Mouse (Mus musculus) stomach, embryonic 16.5 days (tissue): ENCODE data around the gene Slc9a1. TPM values are rescaled to one million over a fixed set of nuclear protein-coding genes. Genes with fewer than 3 reads are reported as not detected.
A peak's percentile ranks its signal among the peaks of the same experiment; 100 is the strongest.

Experiments
- ATAC-seq: fragments of 200-750 bp; cut with Nextera tagmentation; 2 replicates; pipeline ENCODE4 v1.8.0; 2017; ENCODE audit warnings: moderate number of reproducible peaks, moderate TSS enrichment; ENCODE audit not compliant: insufficient read depth, low FRiP score
- H3K27ac ChIP-seq: fragments of 300-500 bp; sonication (generic); 2 replicates; pipeline ENCODE4 v1.5.1; 2014; ENCODE audit warnings: low read length
- H3K27me3 ChIP-seq: fragments of 300-500 bp; sonication (generic); 2 replicates; pipeline ENCODE4 v1.6.1; 2014; ENCODE audit warnings: low read length, control low read depth, mixed read lengths; ENCODE audit not compliant: control insufficient read depth, insufficient read depth
- H3K36me3 ChIP-seq: fragments of 300-500 bp; sonication (generic); 2 replicates; pipeline ENCODE4 v1.6.1; 2014; ENCODE audit warnings: low read length; ENCODE audit not compliant: control insufficient read depth, insufficient read depth
- H3K4me1 ChIP-seq: fragments of 300-500 bp; sonication (generic); 2 replicates; pipeline ENCODE4 v1.6.1; 2014; ENCODE audit warnings: low read length, control low read depth, mixed read lengths; ENCODE audit not compliant: control insufficient read depth, insufficient read depth
- H3K4me2 ChIP-seq: fragments of 300-500 bp; sonication (generic); 2 replicates; pipeline ENCODE4 v1.6.1; 2014; ENCODE audit warnings: low read depth, low read length, mixed read lengths
- H3K4me3 ChIP-seq: fragments of 300-500 bp; sonication (generic); replicated peaks from 2 replicates; pipeline ENCODE4 v1.5.1; 2014; ENCODE audit warnings: mild to moderate bottlenecking, low read length
- H3K9ac ChIP-seq: fragments of 300-500 bp; sonication (generic); 2 replicates; pipeline ENCODE4 v1.6.1; 2014; ENCODE audit warnings: low read length
- H3K9me3 ChIP-seq: fragments of 300-500 bp; sonication (generic); replicated peaks from 2 replicates; pipeline ENCODE4 v1.6.1; 2016; ENCODE audit warnings: low read length, control low read depth; ENCODE audit not compliant: control insufficient read depth
- WGBS: fragments of 180-500 bp; shearing (Covaris S2); extraction: QIAGEN DNeasy Blood & Tissue Kit; methylation state at CpG from one replicate; pipeline ENCODE4 v1.1.7; 2014; 5-methylcytosine and 5-hydroxymethylcytosine counted together
- microRNA-seq: library from miRNA; unstranded; fragments of <30 nt; microRNA quantifications from one replicate; pipeline ENCODE4, GENCODE M21; 2016
- polyA plus RNA-seq: library from polyadenylated mRNA; unstranded; fragments of >200 nt; fragmentation: Nextera tagmentation; extraction: Ambion mirVana; gene quantifications from 2 replicates; pipeline ENCODE4 v1.2.1, GENCODE M21; 2015

Slc9a1 gene
- polyA plus RNA-seq, 1 experiment from 2014 or later = 10.1 TPM

DNA sequence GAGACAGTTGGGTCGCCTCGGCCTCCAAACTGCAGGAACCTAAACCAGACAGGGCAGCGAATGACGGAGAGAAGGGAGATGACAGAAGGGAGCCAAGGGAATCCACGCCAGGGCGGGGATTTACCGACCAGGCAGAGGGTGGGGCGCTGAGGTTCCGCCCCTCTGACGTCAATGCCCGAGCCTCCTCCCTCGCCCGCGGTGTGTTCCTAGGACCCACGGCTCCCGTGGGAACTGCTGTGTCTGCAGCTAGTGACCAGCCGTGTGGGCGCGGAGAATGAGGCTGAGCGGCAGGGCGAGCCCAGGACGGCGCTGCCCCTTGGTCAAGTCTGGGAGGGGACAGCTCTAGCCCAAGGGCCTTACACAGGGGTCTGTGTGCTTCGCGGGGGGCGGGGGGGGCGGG, 98.6 kb downstream of the Slc9a1 start:
- WGBS = 1% methylated on average over 26 of the region's 27 CpGs
- H3K36me3 ChIP-seq = no peaks in the 10 kb centered on the region
- H3K27ac ChIP-seq = no peak overlapping the region
- peak overlapping the region; percentile 47 for H3K4me3 ChIP-seq
- peaks cover 3% of the 10 kb centered on the region; the same call in 1 of the 2 replicates for H3K27me3 ChIP-seq
- peak overlapping the region; percentile 71 for H3K9ac ChIP-seq
- H3K9me3 ChIP-seq = 0 out of 2 replicates have a peak, but pooled peaks cover 2% of the 10 kb centered on the region
- ATAC-seq = peak; percentile 79; the same call in 1 of the 2 replicates
- H3K4me2 ChIP-seq = peak overlapping the region; percentile 70
- H3K4me1 ChIP-seq = peaks cover 4% of the 10 kb centered on the region; the same call in 1 of the 2 replicates

DNA sequence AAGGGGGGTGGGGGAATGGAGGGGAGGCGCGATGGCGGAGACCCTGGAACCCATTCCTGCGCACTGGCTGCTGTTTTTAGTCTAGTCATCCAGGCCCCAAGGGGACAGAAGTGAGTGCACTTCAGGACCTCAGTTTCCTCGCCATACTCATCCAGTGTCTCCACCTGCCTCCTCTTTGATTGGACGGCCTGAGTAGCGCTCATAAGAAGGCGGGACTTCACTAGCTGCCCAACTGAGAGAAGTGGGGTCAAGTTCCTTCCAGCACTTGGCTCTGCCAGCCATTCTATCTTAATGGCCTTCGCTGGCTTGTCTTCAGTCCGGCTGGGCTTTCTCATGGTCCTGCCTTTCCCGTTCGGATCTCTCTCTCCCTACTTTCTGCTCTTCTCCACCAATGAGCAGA, 99.6 kb downstream of the Slc9a1 start:
- Histone ChIP-seq H3K4me1 (peaks cover 4% of the 10 kb centered on the region; the same call in 1 of the 2 replicates), H3K27me3 (peaks cover 3% of the 10 kb centered on the region; the same call in 1 of the 2 replicates), H3K9me3 (0 out of 2 replicates have a peak, but pooled peaks cover 2% of the 10 kb centered on the region), H3K4me3 (0 out of 2 replicates have a peak overlapping the region, but pooled peaks have one; percentile 11), H3K9ac (no peak overlapping the region), H3K36me3 (no peaks in the 10 kb centered on the region), H3K27ac (no peak overlapping the region), H3K4me2 (peak overlapping the region; percentile 70)
- WGBS = 18% methylated on average over 12 of the region's 12 CpGs
- no peak for ATAC-seq

DNA sequence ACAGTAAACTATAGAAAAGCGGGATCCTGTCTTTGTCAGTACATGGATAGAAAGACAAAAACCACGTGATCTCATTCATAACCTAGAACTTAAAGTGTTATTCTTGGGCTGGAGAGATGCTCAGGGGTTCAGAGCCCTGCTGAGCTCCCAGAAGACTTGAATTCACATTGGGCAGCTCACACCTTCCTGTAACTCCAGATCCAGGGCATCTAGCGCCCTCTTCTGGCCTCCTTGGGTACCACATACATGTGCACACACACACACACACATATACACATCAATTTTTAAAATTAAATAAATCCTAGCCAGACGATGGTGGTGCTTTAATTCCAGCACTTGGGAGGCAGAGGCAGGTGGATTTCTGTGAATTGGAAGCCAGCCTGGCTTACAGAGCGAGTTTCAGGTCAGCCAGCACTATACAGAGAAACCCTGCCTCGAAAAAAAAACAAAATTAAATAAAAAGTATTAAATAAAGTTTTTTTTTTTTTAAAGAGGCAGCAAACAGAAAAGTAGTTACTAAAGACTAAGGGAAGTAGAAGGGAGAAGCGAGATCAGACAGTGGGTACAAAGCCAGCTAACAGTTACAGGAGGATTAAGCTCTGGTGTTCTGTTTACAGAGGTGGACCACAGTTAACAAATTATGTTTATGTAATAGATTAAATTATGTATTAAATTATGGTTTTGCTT, 101.8 kb downstream of the Slc9a1 start:
- H3K9me3 ChIP-seq = 0 out of 2 replicates have a peak, but pooled peaks cover 2% of the 10 kb centered on the region
- H3K27me3 ChIP-seq = peaks cover 3% of the 10 kb centered on the region; the same call in 1 of the 2 replicates
- no peak overlapping the region for H3K4me2 ChIP-seq
- WGBS = 77% methylated on average over 7 of the region's 7 CpGs
- H3K36me3 ChIP-seq = no peaks in the 10 kb centered on the region
- no peak for ATAC-seq
- no peak overlapping the region for H3K27ac ChIP-seq
- H3K9ac ChIP-seq = no peak overlapping the region
- H3K4me3 ChIP-seq = no peak overlapping the region
- H3K4me1 ChIP-seq = peaks cover 4% of the 10 kb centered on the region; the same call in 1 of the 2 replicates

Small RNA genes lying within 50 kb of the gene (microRNA-seq; reads per million reads assigned to microRNA genes)
- 4.5 reads per million, percentile 24 among the genes with 10 or more reads in this experiment for gene Mir5122

Other genes starting within 250 kb of the Slc9a1 start
- gene Wasf2, start 239.2 kb upstream of the Slc9a1 start, polyA plus RNA-seq = 84.3 and 98.6 TPM in 2 replicates
- 9.2 and 9.5 TPM in 2 replicates for gene Cd164l2, start 157.6 kb upstream of the Slc9a1 start, polyA plus RNA-seq
- gene Gpr3, start 157.2 kb upstream of the Slc9a1 start, polyA plus RNA-seq = 0.12 TPM in 1 of 2 replicates, not detected in the other
- 17.1 and 21.0 TPM in 2 replicates for gene Map3k6, start 128.9 kb upstream of the Slc9a1 start, polyA plus RNA-seq
- gene Sytl1, start 106.6 kb upstream of the Slc9a1 start, polyA plus RNA-seq = 52.0 and 76.1 TPM in 2 replicates
- gene Tmem222, start 91.9 kb upstream of the Slc9a1 start, polyA plus RNA-seq = 71.3 and 74.3 TPM in 2 replicates
- gene Wdtc1, start 16.2 kb upstream of the Slc9a1 start, polyA plus RNA-seq = 12.9 and 14.8 TPM in 2 replicates
- gene Tent5b, start 110.4 kb downstream of the Slc9a1 start, polyA plus RNA-seq = 7.9 and 12.6 TPM in 2 replicates
- 0.50 and 0.75 TPM in 2 replicates for gene Trnp1, start 128.8 kb downstream of the Slc9a1 start, polyA plus RNA-seq
- 33.7 and 39.0 TPM in 2 replicates for gene Kdf1, start 149.3 kb downstream of the Slc9a1 start, polyA plus RNA-seq
- 194 and 218 TPM in 2 replicates for gene Nudc, start 176.3 kb downstream of the Slc9a1 start, polyA plus RNA-seq
- gene Nr0b2, start 183.7 kb downstream of the Slc9a1 start, polyA plus RNA-seq = 6.6 and 7.2 TPM in 2 replicates
- gene Gpatch3, start 205.0 kb downstream of the Slc9a1 start, polyA plus RNA-seq = 3.9 and 4.2 TPM in 2 replicates
- gene Gpn2, start 214.7 kb downstream of the Slc9a1 start, polyA plus RNA-seq = 13.8 and 14.3 TPM in 2 replicates
- gene Sfn, start 232.5 kb downstream of the Slc9a1 start, polyA plus RNA-seq = 339 and 468 TPM in 2 replicates